Mouse (Mus musculus) brain, embryonic 14.5 days (tissue): ENCODE measurements around the gene Cnst. TPM values are rescaled to one million over a fixed set of nuclear protein-coding genes. Genes with fewer than 3 reads are reported as not detected.

Source experiments
- DNase-seq: peaks from one replicate; pipeline ENCODE4 v3.0.0-alpha.2; 2011; ENCODE audit warnings: low read depth
- CTCF ChIP-seq: fragments of 200-500 bp; IDR thresholded peaks from 2 replicates; pipeline ENCODE4 v1.5.1; 2012; ENCODE audit warnings: inconsistent platforms, mild to moderate bottlenecking, moderate library complexity, borderline replicate concordance; ENCODE audit not compliant: insufficient read depth, insufficient read length; ENCODE audit errors: extremely low read depth
- POLR2A ChIP-seq: fragments of 200-500 bp; IDR thresholded peaks from 2 replicates; pipeline ENCODE4 v1.6.1; 2012; ENCODE audit warnings: mild to moderate bottlenecking, inconsistent platforms, borderline replicate concordance; ENCODE audit not compliant: poor library complexity, insufficient read depth, insufficient read length, severe bottlenecking; ENCODE audit errors: extremely low read depth
- polyA plus RNA-seq: library from polyadenylated mRNA; depleted of rRNA; stranded (reverse); fragments of >200 nt; gene quantifications from 2 replicates; pipeline ENCODE4 v1.2.3, GENCODE M21; 2012

Cnst gene
- polyA plus RNA-seq, 1 experiment, result 33.9 TPM

GRCm38 (mm10) chr1:179541502-179541901 is 4.7 kb upstream of the Cnst start:
- 0 out of 2 replicates have a peak, but pooled peaks have one; percentile 6 for TF ChIP-seq CTCF
- no peak for TF ChIP-seq POLR2A
- no peak for DNase-seq

GRCm38 (mm10) chr1:179546551-179546917 is 364 bp downstream of the Cnst start:
- no peak for DNase-seq
- TF ChIP-seq POLR2A (no peak), CTCF (no peak)

GRCm38 (mm10) chr1:179547176-179547575 is 1.0 kb downstream of the Cnst start:
- no peak for TF ChIP-seq CTCF
- TF ChIP-seq POLR2A, result no peak
- peak; percentile 58 for DNase-seq

- TF ChIP-seq POLR2A (no peak), CTCF (no peak)
- DNase-seq, result no peak
Measured at GRCm38 (mm10) chr1:179548220-179548619, 2.0 kb downstream of the Cnst start.

GRCm38 (mm10) chr1:179548996-179549752 is 3.0 kb downstream of the Cnst start:
- DNase-seq, result no peak
- TF ChIP-seq CTCF, result no peak
- TF ChIP-seq POLR2A, result no peak

- DNase-seq, result no peak
- TF ChIP-seq POLR2A (no peak), CTCF (no peak)
Measured at GRCm38 (mm10) chr1:179551336-179551735, 5.2 kb downstream of the Cnst start.

- TF ChIP-seq CTCF (no peak), POLR2A (no peak)
- no peak for DNase-seq
Measured at GRCm38 (mm10) chr1:179551921-179552320, 5.8 kb downstream of the Cnst start.

GRCm38 (mm10) chr1:179552751-179553150 is 6.6 kb downstream of the Cnst start:
- no peak for DNase-seq
- no peak for TF ChIP-seq CTCF

GRCm38 (mm10) chr1:179553197-179553948 is 7.2 kb downstream of the Cnst start:
- no peak for DNase-seq

GRCm38 (mm10) chr1:179553949-179554347 is 7.8 kb downstream of the Cnst start:
- TF ChIP-seq POLR2A (no peak), CTCF (no peak)
- no peak for DNase-seq

More at GRCm38 (mm10) chr1:179553197-179553948, 7.2 kb downstream of the Cnst start:
- TF ChIP-seq CTCF, result no peak
- no peak for TF ChIP-seq POLR2A

GRCm38 (mm10) chr1:179556921-179557320 is 10.8 kb downstream of the Cnst start:
- TF ChIP-seq CTCF, result no peak
- TF ChIP-seq POLR2A, result no peak
- no peak for DNase-seq

- no peak for DNase-seq
- TF ChIP-seq POLR2A, result no peak
Measured at GRCm38 (mm10) chr1:179559446-179560194, 13.4 kb downstream of the Cnst start.
